Mouse (Mus musculus) neural tube, embryonic 12.5 days (tissue): ENCODE measurements at regions not wholly inside any gene's neighbourhood (a gene's known extent, or its start where the extent isn't known, plus 50 kb on each side); places are given as distances from the start of the nearest gene placed in this dataset.

Source experiments
- ATAC-seq: fragments of 200-750 bp; cut with Nextera tagmentation; 2 replicates; pipeline ENCODE4 v1.8.0; 2017; ENCODE audit warnings: low read depth, mild to moderate bottlenecking, moderate TSS enrichment, moderate library complexity; ENCODE audit not compliant: low FRiP score
- H3K27ac ChIP-seq: fragments of 300-500 bp; sonication (generic); 2 replicates; pipeline ENCODE4 v1.5.1; 2016
- H3K27me3 ChIP-seq: fragments of 300-500 bp; sonication (generic); replicated peaks from 2 replicates; pipeline ENCODE4 v1.6.1; 2016; ENCODE audit warnings: mild to moderate bottlenecking
- H3K36me3 ChIP-seq: fragments of 300-500 bp; sonication (generic); 2 replicates; pipeline ENCODE4 v1.6.1; 2016; ENCODE audit warnings: mild to moderate bottlenecking
- H3K4me1 ChIP-seq: fragments of 300-500 bp; sonication (generic); 2 replicates; pipeline ENCODE4 v1.6.1; 2016
- H3K4me2 ChIP-seq: fragments of 300-500 bp; sonication (generic); replicated peaks from 2 replicates; pipeline ENCODE4 v1.6.1; 2016; ENCODE audit warnings: mild to moderate bottlenecking
- H3K4me3 ChIP-seq: fragments of 300-500 bp; sonication (generic); 2 replicates; pipeline ENCODE4 v1.5.1; 2016
- H3K9ac ChIP-seq: fragments of 300-500 bp; sonication (generic); 2 replicates; pipeline ENCODE4 v1.6.1; 2016; ENCODE audit warnings: mild to moderate bottlenecking
- H3K9me3 ChIP-seq: fragments of 300-500 bp; sonication (generic); 2 replicates; pipeline ENCODE4 v1.6.1; 2016; ENCODE audit warnings: mild to moderate bottlenecking
- WGBS: fragments of 180-500 bp; shearing (Covaris S2); methylation state at CpG from one replicate; pipeline ENCODE4 v1.1.7; 2016; 5-methylcytosine and 5-hydroxymethylcytosine counted together

GRCm38 (mm10) chr12:118649323-118649973 is 196.7 kb upstream of the Sp8 start:
- peaks cover 62% of the 10 kb centered on the region for H3K27me3 ChIP-seq
- H3K4me2 ChIP-seq, result no peak overlapping the region
- WGBS, result 43% methylated on average over 3 of the region's 3 CpGs
- no peak overlapping the region for H3K27ac ChIP-seq
- ATAC-seq, result no peak
- no peak overlapping the region for H3K4me3 ChIP-seq
- no peaks in the 10 kb centered on the region for H3K4me1 ChIP-seq
- H3K9ac ChIP-seq, result no peak overlapping the region
- H3K36me3 ChIP-seq, result no peaks in the 10 kb centered on the region
- H3K9me3 ChIP-seq, result no peaks in the 10 kb centered on the region

- H3K36me3 ChIP-seq, result no peaks in the 10 kb centered on the region
- peaks cover 63% of the 10 kb centered on the region for H3K27me3 ChIP-seq
- no peak overlapping the region for H3K4me2 ChIP-seq
- no peaks in the 10 kb centered on the region for H3K9me3 ChIP-seq
- no peak overlapping the region for H3K4me3 ChIP-seq
- H3K4me1 ChIP-seq, result no peaks in the 10 kb centered on the region
- no peak overlapping the region for H3K9ac ChIP-seq
- H3K27ac ChIP-seq, result no peak overlapping the region
- no peak for ATAC-seq
Observed at GRCm38 (mm10) chr12:118648673-118649072, 197.5 kb upstream of the Sp8 start.

- Histone ChIP-seq H3K36me3 (no peaks in the 10 kb centered on the region), H3K4me3 (no peak overlapping the region), H3K27ac (no peak overlapping the region), H3K9ac (no peak overlapping the region), H3K4me2 (no peak overlapping the region), H3K27me3 (peaks cover 60% of the 10 kb centered on the region), H3K4me1 (no peaks in the 10 kb centered on the region), H3K9me3 (no peaks in the 10 kb centered on the region)
- 68% methylated on average over 12 of the region's 12 CpGs for WGBS
- ATAC-seq, result no peak
Observed at GRCm38 (mm10) chr12:118647270-118648042, 198.7 kb upstream of the Sp8 start.

DNA sequence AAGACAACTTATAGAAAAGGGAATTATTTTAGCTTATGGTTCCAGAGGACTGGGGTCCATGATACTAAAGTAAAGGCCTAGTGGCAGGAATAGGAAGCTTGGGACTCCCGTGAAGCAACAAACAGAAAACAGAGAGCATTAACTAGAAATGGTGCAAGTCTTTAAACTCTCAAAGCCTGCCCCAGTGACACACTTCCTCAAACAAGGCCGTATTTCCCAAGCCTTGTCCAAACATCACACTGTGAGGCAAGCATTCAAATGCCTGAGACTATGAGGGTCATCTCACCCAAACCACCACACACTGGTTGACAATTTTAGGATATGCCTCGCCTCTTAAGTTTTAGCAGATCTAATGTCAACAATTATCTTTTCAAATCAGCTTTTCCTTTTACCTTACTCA is 205.2 kb upstream of the Sp8 start:
- Histone ChIP-seq H3K4me3 (no peak overlapping the region), H3K9me3 (no peaks in the 10 kb centered on the region), H3K27ac (no peak overlapping the region), H3K27me3 (peaks cover 25% of the 10 kb centered on the region), H3K4me2 (no peak overlapping the region), H3K4me1 (no peaks in the 10 kb centered on the region), H3K36me3 (no peaks in the 10 kb centered on the region), H3K9ac (no peak overlapping the region)
- WGBS, result 79% methylated on average over 3 of the region's 3 CpGs
- ATAC-seq, result no peak

DNA sequence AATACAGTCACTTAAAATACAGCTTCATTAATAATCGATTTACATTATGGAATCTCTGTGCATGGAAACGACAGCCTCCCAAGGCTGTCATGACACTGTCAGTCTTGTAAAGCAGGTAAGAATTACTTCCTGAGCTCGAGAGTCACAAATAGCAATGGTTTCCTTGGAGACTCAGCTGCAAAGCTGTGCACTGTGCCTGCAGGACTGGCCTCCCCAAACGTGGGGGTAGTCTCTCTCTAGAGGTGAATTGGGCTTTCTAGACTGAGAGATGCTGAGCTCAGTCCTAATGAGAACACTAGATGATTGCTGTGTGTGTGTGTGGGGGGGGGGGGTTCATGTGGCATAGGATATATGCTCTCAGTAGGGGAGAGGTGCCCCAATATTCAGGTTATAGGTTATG is 208.9 kb upstream of the Sp8 start:
- peaks cover 6% of the 10 kb centered on the region; the same call in 1 of the 2 replicates for H3K27me3 ChIP-seq
- 0 out of 2 replicates have a peak, but pooled peaks cover 3% of the 10 kb centered on the region for H3K9me3 ChIP-seq
- H3K27ac ChIP-seq, result no peak overlapping the region
- 35% methylated on average over 4 of the region's 4 CpGs for WGBS
- H3K36me3 ChIP-seq, result no peaks in the 10 kb centered on the region
- ATAC-seq, result no peak
- H3K4me1 ChIP-seq, result no peaks in the 10 kb centered on the region
- H3K4me2 ChIP-seq, result no peak overlapping the region
- H3K4me3 ChIP-seq, result no peak overlapping the region
- no peak overlapping the region for H3K9ac ChIP-seq

GRCm38 (mm10) chr12:118635456-118635855 is 210.7 kb upstream of the Sp8 start:
- Histone ChIP-seq H3K4me3 (no peak overlapping the region), H3K9me3 (0 out of 2 replicates have a peak, but pooled peaks cover 3% of the 10 kb centered on the region), H3K36me3 (no peaks in the 10 kb centered on the region), H3K4me1 (no peaks in the 10 kb centered on the region), H3K27ac (no peak overlapping the region), H3K9ac (no peak overlapping the region), H3K27me3 (peaks cover 6% of the 10 kb centered on the region; the same call in 1 of the 2 replicates), H3K4me2 (no peak overlapping the region)
- 56% methylated on average over 1 of the region's 1 CpGs for WGBS
- ATAC-seq, result no peak

DNA sequence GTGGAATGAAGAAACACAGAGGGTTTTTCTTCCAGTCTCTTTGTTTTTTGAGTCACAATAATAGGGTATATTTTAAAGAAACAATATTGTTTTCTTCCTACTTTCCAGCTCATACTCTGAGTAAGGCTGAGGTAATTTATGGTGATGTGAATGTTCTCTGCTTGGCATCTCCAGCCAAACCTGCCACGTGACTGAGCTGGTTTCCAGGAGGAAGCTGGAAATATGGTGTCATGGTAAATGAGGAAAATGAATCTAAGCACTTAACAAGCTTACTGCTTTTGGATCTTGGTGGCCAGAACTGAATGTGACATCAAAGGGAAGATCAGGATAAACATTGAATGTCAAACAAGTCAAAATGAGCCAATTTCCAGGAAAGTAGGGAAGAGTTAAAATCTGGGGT is 215.8 kb upstream of the Sp8 start:
- Histone ChIP-seq H3K36me3 (no peaks in the 10 kb centered on the region), H3K9ac (no peak overlapping the region), H3K27ac (no peak overlapping the region), H3K9me3 (0 out of 2 replicates have a peak, but pooled peaks cover 3% of the 10 kb centered on the region), H3K4me1 (no peaks in the 10 kb centered on the region), H3K4me3 (no peak overlapping the region), H3K27me3 (0 out of 2 replicates have a peak, but pooled peaks cover 2% of the 10 kb centered on the region), H3K4me2 (no peak overlapping the region)
- WGBS, result 62% methylated on average over 1 of the region's 1 CpGs
- ATAC-seq, result no peak

- no peaks in the 10 kb centered on the region for H3K36me3 ChIP-seq
- H3K9ac ChIP-seq, result no peak overlapping the region
- H3K4me1 ChIP-seq, result peaks cover 5% of the 10 kb centered on the region; the same call in 1 of the 2 replicates
- peaks cover 2% of the 10 kb centered on the region; the same call in 1 of the 2 replicates for H3K27me3 ChIP-seq
- H3K4me3 ChIP-seq, result no peak overlapping the region
- no peak overlapping the region for H3K27ac ChIP-seq
- WGBS, result 31% methylated on average over 1 of the region's 1 CpGs
- no peaks in the 10 kb centered on the region for H3K9me3 ChIP-seq
- ATAC-seq, result no peak
- H3K4me2 ChIP-seq, result no peak overlapping the region
Observed at GRCm38 (mm10) chr12:118621697-118622485, 224.2 kb upstream of the Sp8 start.

GRCm38 (mm10) chr12:118620847-118621636 is 225.1 kb upstream of the Sp8 start:
- Histone ChIP-seq H3K27ac (no peak overlapping the region), H3K4me1 (peaks cover 5% of the 10 kb centered on the region; the same call in 1 of the 2 replicates), H3K36me3 (no peaks in the 10 kb centered on the region), H3K4me2 (no peak overlapping the region), H3K27me3 (peaks cover under 1% of the 10 kb centered on the region; the same call in 1 of the 2 replicates), H3K9me3 (no peaks in the 10 kb centered on the region), H3K9ac (no peak overlapping the region), H3K4me3 (no peak overlapping the region)
- 41% methylated on average over 5 of the region's 5 CpGs for whole genome bisulfite sequencing
- no peak for ATAC-seq

GRCm38 (mm10) chr12:118597015-118597414 is 249.1 kb upstream of the Sp8 start:
- H3K4me2 ChIP-seq, result no peak overlapping the region

GRCm38 (mm10) chr12:118594781-118595574 is 251.2 kb upstream of the Sp8 start:
- Histone ChIP-seq H3K4me1 (peaks cover 6% of the 10 kb centered on the region; the same call in 1 of the 2 replicates), H3K4me3 (no peak overlapping the region), H3K27me3 (0 out of 2 replicates have a peak, but pooled peaks cover 6% of the 10 kb centered on the region), H3K27ac (no peak overlapping the region), H3K9ac (no peak overlapping the region), H3K4me2 (peak overlapping the region; percentile 36), H3K36me3 (no peaks in the 10 kb centered on the region), H3K9me3 (no peaks in the 10 kb centered on the region)
- WGBS, result 32% methylated on average over 18 of the region's 18 CpGs
- ATAC-seq, result peak; percentile 71; the same call in 1 of the 2 replicates

More at GRCm38 (mm10) chr12:118597015-118597414, 249.1 kb upstream of the Sp8 start:
- no peak overlapping the region for H3K4me3 ChIP-seq
- 0 out of 2 replicates have a peak, but pooled peaks cover 6% of the 10 kb centered on the region for H3K27me3 ChIP-seq
- no peak for ATAC-seq
- no peaks in the 10 kb centered on the region for H3K36me3 ChIP-seq
- 74% methylated on average over 4 of the region's 4 CpGs for WGBS
- H3K9ac ChIP-seq, result no peak overlapping the region
- H3K9me3 ChIP-seq, result no peaks in the 10 kb centered on the region
- H3K27ac ChIP-seq, result no peak overlapping the region
- peaks cover 6% of the 10 kb centered on the region; the same call in 1 of the 2 replicates for H3K4me1 ChIP-seq
